Mouse (Mus musculus) thymus, adult 2 months (tissue): ENCODE measurements at regions not wholly inside any gene's neighbourhood (a gene's known extent, or its start where the extent isn't known, plus 50 kb on each side); places are given as distances from the start of the nearest gene placed in this dataset.

Source experiments
- CTCF ChIP-seq: fragments of 200-500 bp; IDR thresholded peaks from 2 replicates; pipeline ENCODE4 v1.5.1; 2012; ENCODE audit warnings: mild to moderate bottlenecking, control low read depth, low read length, moderate library complexity, borderline replicate concordance; ENCODE audit not compliant: control insufficient read depth, poor library complexity, insufficient read depth; ENCODE audit errors: extremely low read depth
- POLR2A ChIP-seq: fragments of 200-500 bp; IDR thresholded peaks from 2 replicates; pipeline ENCODE4 v1.6.1; 2012; ENCODE audit warnings: mild to moderate bottlenecking, low read length, control low read depth, moderate library complexity; ENCODE audit not compliant: control insufficient read depth, poor library complexity, insufficient read depth; ENCODE audit errors: extremely low read depth

GRCm38 (mm10) chr17:3251176-3251575 is 75.2 kb upstream of the Tiam2 start:
- no peak for TF ChIP-seq CTCF
- TF ChIP-seq POLR2A = no peak
